Mouse (Mus musculus): Measurements from ENCODE around the gene Myo7a.

The Myo7a gene

GRCm38 (mm10) chr7:98142648-98143047 lies 23.3 kb upstream of the Myo7a start:
- DNase-seq (ENCODE audit: low read depth, low spot score), result no peak

GRCm38 (mm10) chr7:98142247-98142646 lies 22.9 kb upstream of the Myo7a start:
- no peak for DNase-seq (ENCODE audit: low read depth, low spot score)

GRCm38 (mm10) chr7:98141206-98141605 lies 21.9 kb upstream of the Myo7a start:
- no peak for DNase-seq (ENCODE audit: low read depth, low spot score)

- DNase-seq (ENCODE audit: low read depth, low spot score), result no peak
Measured at GRCm38 (mm10) chr7:98140597-98140996, 21.3 kb upstream of the Myo7a start.

- no peak for DNase-seq (ENCODE audit: low read depth, low spot score)
Measured at GRCm38 (mm10) chr7:98139216-98139615, 19.9 kb upstream of the Myo7a start.

GRCm38 (mm10) chr7:98137995-98138394 lies 18.7 kb upstream of the Myo7a start:
- no peak for DNase-seq (ENCODE audit: low read depth, low spot score)

- no peak for DNase-seq (ENCODE audit: low read depth, low spot score)
Measured at GRCm38 (mm10) chr7:98137583-98137982, 18.3 kb upstream of the Myo7a start.

- DNase-seq (ENCODE audit: low read depth, low spot score), result no peak
Measured at GRCm38 (mm10) chr7:98131751-98132150, 12.4 kb upstream of the Myo7a start.

- DNase-seq (ENCODE audit: low read depth, low spot score), result no peak
Measured at GRCm38 (mm10) chr7:98125473-98125872, 6.1 kb upstream of the Myo7a start.

- DNase-seq (ENCODE audit: low read depth, low spot score), result no peak
Measured at GRCm38 (mm10) chr7:98124701-98125100, 5.4 kb upstream of the Myo7a start.

GRCm38 (mm10) chr7:98121673-98122072 lies 2.3 kb upstream of the Myo7a start:
- no peak for DNase-seq (ENCODE audit: low read depth, low spot score)

- no peak for DNase-seq (ENCODE audit: low read depth, low spot score)
Measured at GRCm38 (mm10) chr7:98121241-98121640, 1.9 kb upstream of the Myo7a start.

- DNase-seq (ENCODE audit: low read depth, low spot score), result peak; percentile 74
Measured at GRCm38 (mm10) chr7:98120325-98120724, 1.0 kb upstream of the Myo7a start.

GRCm38 (mm10) chr7:98119961-98120232 lies 573 bp upstream of the Myo7a start:
- DNase-seq (ENCODE audit: low read depth, low spot score), result no peak

- no peak for DNase-seq (ENCODE audit: low read depth, low spot score)
Measured at GRCm38 (mm10) chr7:98117012-98117660, 2.2 kb downstream of the Myo7a start.

GRCm38 (mm10) chr7:98114656-98115055 lies 4.7 kb downstream of the Myo7a start:
- no peak for DNase-seq (ENCODE audit: low read depth, low spot score)

GRCm38 (mm10) chr7:98111233-98111632 lies 8.1 kb downstream of the Myo7a start:
- no peak for DNase-seq (ENCODE audit: low read depth, low spot score)

GRCm38 (mm10) chr7:98109771-98110170 lies 9.6 kb downstream of the Myo7a start:
- no peak for DNase-seq (ENCODE audit: low read depth, low spot score)

- no peak for DNase-seq (ENCODE audit: low read depth, low spot score)
Measured at GRCm38 (mm10) chr7:98108636-98109430, 10.5 kb downstream of the Myo7a start.

- no peak for DNase-seq (ENCODE audit: low read depth, low spot score)
Measured at GRCm38 (mm10) chr7:98106272-98106671, 13.1 kb downstream of the Myo7a start.

- no peak for DNase-seq (ENCODE audit: low read depth, low spot score)
Measured at GRCm38 (mm10) chr7:98104481-98105435, 14.6 kb downstream of the Myo7a start.

GRCm38 (mm10) chr7:98103942-98104292 lies 15.4 kb downstream of the Myo7a start:
- no peak for DNase-seq (ENCODE audit: low read depth, low spot score)

Measured in forelimb bud, embryonic 11.5 days (tissue).